Mouse (Mus musculus) embryonic facial prominence, embryonic 14.5 days (tissue): ENCODE measurements at regions not wholly inside any gene's neighbourhood (a gene's known extent, or its start where the extent isn't known, plus 50 kb on each side); places are given as distances from the start of the nearest gene placed in this dataset.

Experiments
- ATAC-seq: fragments of 200-750 bp; cut with Nextera tagmentation; 2 replicates; pipeline ENCODE4 v1.8.0; 2017; ENCODE audit warnings: low read depth, moderate number of reproducible peaks, moderate TSS enrichment
- DNase-seq: peaks from one replicate; pipeline ENCODE4 v3.0.0-alpha.2; 2015; ENCODE audit warnings: low spot score
- H3K27ac ChIP-seq: fragments of 300-500 bp; sonication (generic); replicated peaks from 2 replicates; pipeline ENCODE4 v1.5.1; 2014; ENCODE audit warnings: low read depth, mild to moderate bottlenecking, low read length, moderate library complexity
- H3K27me3 ChIP-seq: fragments of 300-500 bp; sonication (generic); replicated peaks from 2 replicates; pipeline ENCODE4 v1.6.1; 2014; ENCODE audit warnings: low read length; ENCODE audit not compliant: control insufficient read depth, insufficient read depth
- H3K36me3 ChIP-seq: fragments of 300-500 bp; sonication (generic); 2 replicates; pipeline ENCODE4 v1.6.1; 2014; ENCODE audit warnings: low read length, mixed read lengths; ENCODE audit not compliant: control insufficient read depth, insufficient read depth
- H3K4me1 ChIP-seq: fragments of 300-500 bp; sonication (generic); 2 replicates; pipeline ENCODE4 v1.6.1; 2014; ENCODE audit warnings: antibody characterized with exemption, low read length; ENCODE audit not compliant: control insufficient read depth, insufficient read depth
- H3K4me2 ChIP-seq: fragments of 300-500 bp; sonication (generic); 2 replicates; pipeline ENCODE4 v1.6.1; 2014; ENCODE audit warnings: low read depth, mild to moderate bottlenecking, low read length, moderate library complexity, mixed read lengths
- H3K4me3 ChIP-seq: fragments of 300-500 bp; sonication (generic); 2 replicates; pipeline ENCODE4 v1.5.1; 2014; ENCODE audit warnings: low read depth, mild to moderate bottlenecking, low read length
- H3K9ac ChIP-seq: fragments of 300-500 bp; sonication (generic); 2 replicates; pipeline ENCODE4 v1.6.1; 2014; ENCODE audit warnings: low read depth, mild to moderate bottlenecking, low read length, moderate library complexity, mixed read lengths
- H3K9me3 ChIP-seq: fragments of 300-500 bp; sonication (generic); 2 replicates; pipeline ENCODE4 v1.6.1; 2016; ENCODE audit warnings: low read length; ENCODE audit not compliant: control insufficient read depth
- WGBS: fragments of 180-500 bp; shearing (Covaris S2); extraction: QIAGEN DNeasy Blood & Tissue Kit; methylation state at CpG from one replicate; pipeline ENCODE4 v1.1.7; 2014; 5-methylcytosine and 5-hydroxymethylcytosine counted together

GRCm38 (mm10) chr13:5306688-5307087, 554.6 kb upstream of the Klf6 start:
- Histone ChIP-seq H3K9me3 (no peaks in the 10 kb centered on the region), H3K4me2 (no peak overlapping the region), H3K27me3 (no peaks in the 10 kb centered on the region), H3K36me3 (no peaks in the 10 kb centered on the region), H3K27ac (no peak overlapping the region), H3K4me3 (no peak overlapping the region), H3K9ac (no peak overlapping the region), H3K4me1 (no peaks in the 10 kb centered on the region)
- WGBS: 55% methylated on average over 4 of the region's 4 CpGs
- DNase-seq: peak; percentile 35
- ATAC-seq: no peak

GRCm38 (mm10) chr13:5313297-5313696, 548.0 kb upstream of the Klf6 start:
- Histone ChIP-seq H3K27ac (no peak overlapping the region), H3K4me2 (no peak overlapping the region), H3K9ac (no peak overlapping the region), H3K36me3 (no peaks in the 10 kb centered on the region), H3K4me3 (no peak overlapping the region), H3K9me3 (no peaks in the 10 kb centered on the region), H3K4me1 (no peaks in the 10 kb centered on the region), H3K27me3 (no peaks in the 10 kb centered on the region)
- DNase-seq: peak; percentile 3
- WGBS: 35% methylated on average over 2 of the region's 2 CpGs
- no peak for ATAC-seq

GRCm38 (mm10) chr13:5315011-5315410, 546.3 kb upstream of the Klf6 start:
- Histone ChIP-seq H3K9me3 (no peaks in the 10 kb centered on the region), H3K4me3 (no peak overlapping the region), H3K4me2 (no peak overlapping the region), H3K27me3 (no peaks in the 10 kb centered on the region), H3K4me1 (no peaks in the 10 kb centered on the region), H3K36me3 (no peaks in the 10 kb centered on the region), H3K9ac (no peak overlapping the region), H3K27ac (no peak overlapping the region)
- WGBS: 36% methylated on average over 1 of the region's 1 CpGs
- ATAC-seq (no peak), DNase-seq (peak; percentile 29)

GRCm38 (mm10) chr13:5317941-5318856, 543.1 kb upstream of the Klf6 start:
- H3K4me2 ChIP-seq: no peak overlapping the region
- no peak overlapping the region for H3K27ac ChIP-seq
- DNase-seq (peak; percentile 7), ATAC-seq (no peak)
- no peaks in the 10 kb centered on the region for H3K36me3 ChIP-seq
- no peak overlapping the region for H3K9ac ChIP-seq
- H3K4me3 ChIP-seq: no peak overlapping the region
- H3K4me1 ChIP-seq: no peaks in the 10 kb centered on the region
- 72% methylated on average over 5 of the region's 5 CpGs for WGBS
- H3K9me3 ChIP-seq: no peaks in the 10 kb centered on the region
- no peaks in the 10 kb centered on the region for H3K27me3 ChIP-seq

- Histone ChIP-seq H3K36me3 (no peaks in the 10 kb centered on the region), H3K9ac (no peak overlapping the region), H3K27ac (no peak overlapping the region), H3K9me3 (no peaks in the 10 kb centered on the region), H3K27me3 (no peaks in the 10 kb centered on the region), H3K4me1 (peaks cover 3% of the 10 kb centered on the region; the same call in 1 of the 2 replicates), H3K4me2 (no peak overlapping the region), H3K4me3 (no peak overlapping the region)
- DNase-seq (peak; percentile 14), ATAC-seq (no peak)
- WGBS: 27% methylated on average over 4 of the region's 4 CpGs
Observed at GRCm38 (mm10) chr13:5345712-5346111, 515.6 kb upstream of the Klf6 start.

GRCm38 (mm10) chr13:5347503-5348469, 513.5 kb upstream of the Klf6 start:
- peak; percentile 52 for DNase-seq
- H3K4me2 ChIP-seq: no peak overlapping the region
- 38% methylated on average over 6 of the region's 6 CpGs for whole genome bisulfite sequencing
- H3K27me3 ChIP-seq: no peaks in the 10 kb centered on the region
- no peak overlapping the region for H3K4me3 ChIP-seq
- no peak overlapping the region for H3K9ac ChIP-seq
- H3K36me3 ChIP-seq: no peaks in the 10 kb centered on the region
- ATAC-seq: no peak
- H3K27ac ChIP-seq: no peak overlapping the region
- H3K9me3 ChIP-seq: no peaks in the 10 kb centered on the region
- H3K4me1 ChIP-seq: peaks cover 3% of the 10 kb centered on the region; the same call in 1 of the 2 replicates

- no peak overlapping the region for H3K4me2 ChIP-seq
- no peak overlapping the region for H3K4me3 ChIP-seq
- 84% methylated on average over 7 of the region's 7 CpGs for WGBS
- ATAC-seq (no peak), DNase-seq (no peak)
- H3K27me3 ChIP-seq: no peaks in the 10 kb centered on the region
- no peaks in the 10 kb centered on the region for H3K9me3 ChIP-seq
- H3K27ac ChIP-seq: no peak overlapping the region
- H3K36me3 ChIP-seq: no peaks in the 10 kb centered on the region
- H3K4me1 ChIP-seq: no peaks in the 10 kb centered on the region
- no peak overlapping the region for H3K9ac ChIP-seq
Observed at GRCm38 (mm10) chr13:5367058-5367797, 494.1 kb upstream of the Klf6 start.

- 71% methylated on average over 8 of the region's 8 CpGs for WGBS
- Histone ChIP-seq H3K4me3 (no peak overlapping the region), H3K4me2 (no peak overlapping the region), H3K4me1 (no peaks in the 10 kb centered on the region), H3K9ac (no peak overlapping the region), H3K27me3 (no peaks in the 10 kb centered on the region), H3K27ac (no peak overlapping the region), H3K9me3 (no peaks in the 10 kb centered on the region), H3K36me3 (no peaks in the 10 kb centered on the region)
- DNase-seq (no peak), ATAC-seq (no peak)
Observed at GRCm38 (mm10) chr13:5370007-5370406, 491.3 kb upstream of the Klf6 start.
